9 mouse cellular contexts compared by ENCODE assay signal in the genomic region with DNA sequence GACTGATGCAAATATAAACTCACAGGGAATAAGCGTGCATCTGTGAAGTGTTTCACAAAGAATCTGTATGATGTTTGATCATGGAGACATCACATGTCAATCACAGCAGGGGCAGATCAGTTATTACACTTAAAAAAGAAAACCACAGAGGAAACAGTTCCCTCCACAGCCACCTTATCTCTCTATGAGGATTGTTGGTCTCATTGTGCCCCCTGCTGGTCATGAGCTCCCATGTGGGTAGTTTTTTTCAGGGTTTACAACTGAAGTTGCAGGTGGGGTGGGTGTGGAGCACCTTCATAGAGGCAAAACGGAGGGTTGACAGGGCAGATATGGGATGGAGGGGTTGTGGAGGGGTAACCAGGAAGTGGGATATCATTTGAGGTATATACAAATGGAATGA.
DNase-seq lines count a peak whose midpoint lies in the region; ATAC-seq lines count a peak whose summit lies in the region.
"Had no signal": no experiment of that assay in that cellular context is flagged by ENCODE, and none has a peak within 500 bp of the region (broad histone marks: within the 10 kb centered on the region; RNA-seq: fewer than 3 reads in every experiment).

No protein-coding gene starts in this region.

- peak; percentile 14 for DNase-seq in 3T3-L1 (ENCODE audit: low read depth, low spot score)
- DNase-seq in spleen, postnatal 36 days (ENCODE audit: low spot score in 2 of 2) = peak; percentile 55 to 69
- no peak for DNase-seq in c-Kit-positive CD71-positive TER-119-positive erythroid progenitor cells, embryonic 14.5 days (ENCODE audit: low spot score)
- no peak for DNase-seq in right cerebral cortex, postnatal 10 days (ENCODE audit: low spot score in 2 of 2)
- no peak for DNase-seq in left cerebral cortex, adult 11 months (ENCODE audit: low spot score)
- DNase-seq: gastrocnemius, postnatal 36 days; kidney, adult 2 months had no signal

- ATAC-seq in CD4-positive, CD25-positive, alpha-beta regulatory T cell, adult 4 months = peak; percentile 79
- peak; percentile 98 for ATAC-seq in common myeloid progenitor, adult 5-6 weeks (replicated peaks; ENCODE audit: low read depth, poor library complexity, severe bottlenecking)

Comparison
In these comparisons a context has a peak if more than half of its experiments do, and no peak if none do; other contexts are left out.
1. DNase-seq: peak in 3T3-L1 (single experiment) and spleen, postnatal 36 days (2 of 2); none in c-Kit-positive CD71-positive TER-119-positive erythroid progenitor cells, embryonic 14.5 days (single experiment), right cerebral cortex, postnatal 10 days (0 of 2) and left cerebral cortex, adult 11 months (single experiment).